Mouse (Mus musculus): Measurements from ENCODE around the gene Dglucy.

DNA sequence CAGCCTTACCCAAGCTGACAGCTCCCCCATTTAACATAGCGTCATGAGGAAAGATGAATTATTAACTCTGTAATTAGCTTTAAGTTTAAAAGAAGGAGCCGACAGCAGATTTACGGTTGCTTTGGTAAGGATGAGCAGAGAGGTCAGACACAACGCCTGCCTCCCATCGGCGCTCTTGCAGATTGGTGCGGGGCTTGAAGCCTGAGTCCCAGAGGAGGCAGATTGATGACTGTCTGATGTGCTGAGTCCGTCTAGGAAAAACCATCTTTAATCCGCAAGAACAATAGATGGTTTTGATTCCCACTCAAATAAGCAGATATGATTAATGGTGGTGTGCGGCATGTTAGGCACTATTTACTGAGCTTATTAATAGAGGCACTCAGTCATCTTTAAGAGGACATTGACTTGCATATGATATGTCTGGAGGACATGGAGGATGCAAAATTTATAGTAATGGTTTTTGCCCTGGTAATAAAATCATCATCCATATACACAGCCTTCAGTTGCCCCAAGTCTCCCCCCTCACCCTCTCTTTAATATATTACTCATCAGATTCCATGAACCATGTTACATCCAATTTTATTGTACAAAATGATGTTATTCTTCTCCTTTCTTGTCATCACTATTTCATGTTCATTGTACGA, 68.7 kb downstream of the Dglucy start:
- no peak for TF ChIP-seq POLR2A (IDR thresholded peaks at IDR 0.05; ENCODE audit: insufficient read depth, low read length)
- TF ChIP-seq CTCF (IDR thresholded peaks at IDR 0.05; ENCODE audit: low read depth, low read length), result no peak
- TF ChIP-seq EP300 (IDR thresholded peaks at IDR 0.05; ENCODE audit: insufficient read depth, low read depth, low read length), result no peak

Measured in ES-Bruce4 (cell line).